Mouse (Mus musculus) forebrain, postnatal 0 days (tissue): ENCODE data around the gene Serac1. TPM values are rescaled to one million over a fixed set of nuclear protein-coding genes. Genes with fewer than 3 reads are reported as not detected.
A peak's percentile ranks its signal among the peaks of the same experiment; 100 is the strongest.

Experiments
- ATAC-seq: fragments of 200-750 bp; cut with Nextera tagmentation; 2 replicates; pipeline ENCODE4 v1.8.0; 2017; ENCODE audit warnings: mild to moderate bottlenecking, moderate library complexity
- DNase-seq: peaks from one replicate; pipeline ENCODE4 v3.0.0-alpha.2; 2015
- H3K27ac ChIP-seq: fragments of 300-500 bp; sonication (generic); 2 replicates; pipeline ENCODE4 v1.5.1; 2014; ENCODE audit warnings: low read depth, mild to moderate bottlenecking, antibody characterized with exemption, low read length, moderate library complexity, mixed read lengths
- H3K27me3 ChIP-seq: fragments of 300-500 bp; sonication (generic); 2 replicates; pipeline ENCODE4 v1.6.1; 2014; ENCODE audit warnings: mild to moderate bottlenecking, low read length, mixed read lengths; ENCODE audit not compliant: insufficient read depth
- H3K36me3 ChIP-seq: fragments of 300-500 bp; sonication (generic); 2 replicates; pipeline ENCODE4 v1.6.1; 2014; ENCODE audit warnings: mild to moderate bottlenecking, moderate library complexity; ENCODE audit not compliant: insufficient read depth
- H3K4me1 ChIP-seq: fragments of 300-500 bp; sonication (generic); 2 replicates; pipeline ENCODE4 v1.6.1; 2014; ENCODE audit warnings: antibody characterized with exemption; ENCODE audit not compliant: insufficient read depth
- H3K4me2 ChIP-seq: fragments of 300-500 bp; sonication (generic); 2 replicates; pipeline ENCODE4 v1.6.1; 2014; ENCODE audit warnings: low read depth, mild to moderate bottlenecking, moderate library complexity
- H3K4me3 ChIP-seq: fragments of 300-500 bp; sonication (generic); 2 replicates; pipeline ENCODE4 v1.5.1; 2014; ENCODE audit warnings: low read depth, low read length, mixed read lengths
- H3K9ac ChIP-seq: fragments of 300-500 bp; sonication (generic); 2 replicates; pipeline ENCODE4 v1.6.1; 2014; ENCODE audit warnings: mild to moderate bottlenecking
- H3K9me3 ChIP-seq: fragments of 300-500 bp; sonication (generic); 2 replicates; pipeline ENCODE4 v1.6.1; 2016; ENCODE audit warnings: low read length
- CTCF ChIP-seq: sonication (generic); IDR thresholded peaks from 2 replicates; pipeline ENCODE4 v1.5.1; 2016; ENCODE audit warnings: antibody characterized with exemption, control low read depth, low read depth
- WGBS: fragments of 180-500 bp; shearing (Covaris S2); extraction: QIAGEN DNeasy Blood & Tissue Kit; methylation state at CpG from one replicate; pipeline ENCODE4 v1.1.7; 2014; 5-methylcytosine and 5-hydroxymethylcytosine counted together
- polyA plus RNA-seq: library from polyadenylated mRNA; unstranded; fragments of >200 nt; fragmentation: Nextera tagmentation; extraction: Ambion mirVana; gene quantifications from 2 replicates; pipeline ENCODE4 v1.2.1, GENCODE M21; 2015
- total RNA-seq: library from RNA; depleted of rRNA; stranded (reverse); fragments of >200 nt; gene quantifications from 2 replicates; pipeline ENCODE4 v1.2.3, GENCODE M21; 2014

The Serac1 gene
- total and polyA plus RNA-seq, 2 experiments from 2014 or later = 6.2 to 14.7 TPM

DNA sequence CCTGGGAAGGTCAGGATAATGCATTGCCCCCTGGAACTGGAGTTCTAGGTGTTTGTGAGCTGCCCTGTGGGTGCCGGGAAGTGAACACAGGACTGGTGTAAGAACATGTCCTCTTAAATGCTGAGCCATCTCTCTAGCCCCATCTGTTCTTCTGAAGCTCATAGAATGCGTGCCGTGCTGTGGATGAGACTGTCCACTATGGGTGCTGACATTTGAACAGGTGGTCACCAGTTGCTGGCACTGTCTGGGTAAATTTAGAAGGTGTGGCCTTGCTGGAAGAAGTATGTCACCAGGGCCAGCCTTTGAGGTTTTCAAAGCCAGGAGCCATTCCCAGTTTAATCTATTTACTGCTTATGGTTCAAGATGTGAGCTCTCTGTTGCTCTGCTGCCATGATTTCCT, 22.7 kb upstream of the Serac1 start:
- H3K4me2 ChIP-seq = no peak overlapping the region
- no peak for DNase-seq
- H3K27ac ChIP-seq = no peak overlapping the region
- no peak for TF ChIP-seq CTCF
- no peak overlapping the region for H3K9ac ChIP-seq
- WGBS = 90% methylated on average over 3 of the region's 3 CpGs
- H3K36me3 ChIP-seq = no peaks in the 10 kb centered on the region
- no peak for ATAC-seq
- no peak overlapping the region for H3K4me3 ChIP-seq
- H3K9me3 ChIP-seq = no peaks in the 10 kb centered on the region
- H3K4me1 ChIP-seq = no peaks in the 10 kb centered on the region; the same call in 1 of the 2 replicates
- no peaks in the 10 kb centered on the region for H3K27me3 ChIP-seq

DNA sequence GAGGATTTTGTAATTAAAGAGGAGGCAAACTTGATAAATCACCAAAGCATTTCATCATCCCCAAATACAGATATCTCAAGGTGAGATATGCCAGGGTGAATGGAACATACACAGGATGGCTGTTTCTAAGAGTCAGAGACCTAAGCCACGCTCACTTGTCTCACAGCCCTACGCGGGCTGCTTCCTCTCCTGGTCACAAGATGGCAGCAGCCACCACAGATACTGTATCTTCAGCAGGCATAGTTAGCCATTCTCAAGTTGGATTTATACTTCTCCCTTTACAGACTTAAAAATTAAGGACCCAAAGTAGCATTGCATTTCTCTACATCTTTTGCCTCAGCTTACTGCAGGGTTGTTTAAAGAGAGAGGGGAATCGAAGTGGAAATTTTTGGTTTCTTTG, 18.3 kb upstream of the Serac1 start:
- 27% methylated on average over 4 of the region's 4 CpGs for WGBS
- ATAC-seq = peak; percentile 92
- H3K9me3 ChIP-seq = no peaks in the 10 kb centered on the region
- TF ChIP-seq CTCF = peak; percentile 89
- H3K4me2 ChIP-seq = no peak overlapping the region
- no peak overlapping the region for H3K27ac ChIP-seq
- H3K4me3 ChIP-seq = no peak overlapping the region
- peak; percentile 84 for DNase-seq
- no peak overlapping the region for H3K9ac ChIP-seq
- H3K36me3 ChIP-seq = no peaks in the 10 kb centered on the region
- no peaks in the 10 kb centered on the region for H3K27me3 ChIP-seq
- H3K4me1 ChIP-seq = no peaks in the 10 kb centered on the region

DNA sequence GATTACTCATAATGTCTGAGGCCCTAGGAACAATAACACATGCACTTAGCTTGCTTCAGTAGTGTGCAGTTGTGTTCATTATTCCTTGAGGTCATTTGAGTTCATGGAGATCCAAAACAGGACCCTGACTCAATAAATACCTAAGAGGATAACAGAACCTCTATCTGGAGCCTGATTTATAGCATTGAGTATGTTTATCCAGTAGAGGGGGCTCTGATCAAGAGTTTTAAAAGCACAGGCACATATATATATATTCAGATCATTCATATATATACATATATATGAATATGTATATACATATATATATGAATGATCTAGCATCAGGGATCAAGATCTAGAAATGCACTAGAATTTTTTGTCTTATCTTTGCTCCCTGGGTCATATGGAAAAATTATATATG, 16.0 kb upstream of the Serac1 start:
- ATAC-seq (no peak), DNase-seq (no peak)
- Histone ChIP-seq H3K4me3 (no peak overlapping the region), H3K27ac (no peak overlapping the region), H3K9ac (no peak overlapping the region), H3K4me1 (no peaks in the 10 kb centered on the region), H3K36me3 (no peaks in the 10 kb centered on the region), H3K9me3 (no peaks in the 10 kb centered on the region), H3K4me2 (no peak overlapping the region), H3K27me3 (no peaks in the 10 kb centered on the region)
- TF ChIP-seq CTCF = peak; percentile 33

DNA sequence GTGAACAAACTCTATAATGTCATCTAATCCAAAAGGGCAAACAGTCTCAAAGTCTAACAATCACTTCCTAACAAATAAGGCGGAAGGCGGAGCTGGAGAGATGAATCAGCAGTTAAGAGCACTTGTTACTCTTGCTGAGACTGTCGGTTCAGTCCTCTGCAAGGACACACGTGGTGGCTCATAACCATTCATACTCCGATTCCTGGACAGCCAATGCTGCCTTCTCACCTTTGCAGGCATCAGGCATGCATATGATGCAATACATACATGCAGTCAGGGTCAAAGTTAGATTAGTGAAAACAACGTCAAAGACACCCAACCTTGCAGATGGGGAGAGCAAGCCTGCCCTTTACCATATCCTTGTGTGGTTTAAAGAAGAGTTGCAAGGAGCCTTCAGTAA, 12.1 kb upstream of the Serac1 start:
- DNase-seq (no peak), ATAC-seq (no peak)
- WGBS = 92% methylated on average over 6 of the region's 6 CpGs
- no peak overlapping the region for H3K27ac ChIP-seq
- TF ChIP-seq CTCF = no peak
- H3K4me1 ChIP-seq = no peaks in the 10 kb centered on the region
- no peak overlapping the region for H3K9ac ChIP-seq
- H3K27me3 ChIP-seq = no peaks in the 10 kb centered on the region
- no peaks in the 10 kb centered on the region for H3K9me3 ChIP-seq
- no peak overlapping the region for H3K4me3 ChIP-seq
- H3K4me2 ChIP-seq = no peak overlapping the region
- peaks cover 13% of the 10 kb centered on the region for H3K36me3 ChIP-seq

DNA sequence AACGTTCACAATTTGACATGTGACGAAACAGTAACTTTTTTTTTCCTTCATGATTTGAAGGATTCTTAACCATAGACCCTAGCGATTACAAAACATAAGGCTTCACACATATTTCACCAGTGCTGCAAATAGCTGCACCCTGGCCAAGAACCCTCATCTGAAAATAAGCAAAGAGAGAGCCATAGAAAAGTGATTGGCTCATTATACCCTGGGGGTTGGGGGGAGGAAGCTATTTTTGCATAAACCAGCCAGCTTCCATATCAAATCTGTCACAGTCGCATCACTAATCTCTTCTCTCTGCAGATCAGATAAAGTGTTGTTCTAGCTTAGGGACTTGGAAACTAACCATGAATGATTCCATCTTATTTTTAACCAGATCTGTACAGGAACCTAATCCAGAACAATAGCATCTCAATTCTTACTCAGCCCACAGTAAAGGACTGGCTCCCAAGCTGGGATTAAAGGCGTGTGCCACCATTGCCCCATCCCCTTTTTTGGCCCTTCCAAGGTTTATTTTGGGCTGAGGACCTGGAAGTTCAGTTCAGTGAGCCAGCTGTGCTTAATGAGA, 3.9 kb upstream of the Serac1 start:
- no peak overlapping the region for H3K9ac ChIP-seq
- no peaks in the 10 kb centered on the region for H3K27me3 ChIP-seq
- no peak overlapping the region for H3K4me3 ChIP-seq
- no peak overlapping the region for H3K27ac ChIP-seq
- no peak for DNase-seq
- peaks cover 34% of the 10 kb centered on the region for H3K36me3 ChIP-seq
- no peak for ATAC-seq
- WGBS = 79% methylated on average over 5 of the region's 5 CpGs
- H3K9me3 ChIP-seq = no peaks in the 10 kb centered on the region
- no peak for TF ChIP-seq CTCF
- peaks cover 6% of the 10 kb centered on the region; the same call in 1 of the 2 replicates for H3K4me1 ChIP-seq
- no peak overlapping the region for H3K4me2 ChIP-seq

DNA sequence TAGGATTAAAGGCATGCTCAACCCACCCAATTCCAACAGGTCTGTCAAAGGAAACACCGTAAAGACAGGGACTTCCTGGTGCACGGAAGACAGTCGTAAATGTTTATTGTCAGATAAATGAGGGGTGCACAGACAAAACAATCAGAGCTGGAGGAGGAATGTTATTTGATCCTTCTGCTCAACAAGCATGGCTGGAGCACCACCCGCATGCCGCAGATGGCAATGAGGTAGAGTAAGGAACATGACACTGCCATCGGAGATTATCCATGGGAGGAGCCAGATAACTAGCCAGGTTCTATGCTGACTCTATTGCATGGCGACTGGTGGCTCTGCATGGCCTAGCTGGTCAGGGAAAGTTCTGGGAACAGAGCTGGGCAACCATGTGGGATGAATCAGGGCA, 6.1 kb downstream of the Serac1 start:
- no peaks in the 10 kb centered on the region for H3K27me3 ChIP-seq
- TF ChIP-seq CTCF = no peak
- no peak overlapping the region for H3K4me2 ChIP-seq
- H3K9ac ChIP-seq = no peak overlapping the region
- 0 out of 2 replicates have a peak, but pooled peaks cover under 1% of the 10 kb centered on the region for H3K4me1 ChIP-seq
- no peak overlapping the region for H3K4me3 ChIP-seq
- no peaks in the 10 kb centered on the region for H3K9me3 ChIP-seq
- H3K36me3 ChIP-seq = peaks cover 49% of the 10 kb centered on the region
- DNase-seq = no peak
- 92% methylated on average over 7 of the region's 7 CpGs for WGBS
- no peak for ATAC-seq
- no peak overlapping the region for H3K27ac ChIP-seq

DNA sequence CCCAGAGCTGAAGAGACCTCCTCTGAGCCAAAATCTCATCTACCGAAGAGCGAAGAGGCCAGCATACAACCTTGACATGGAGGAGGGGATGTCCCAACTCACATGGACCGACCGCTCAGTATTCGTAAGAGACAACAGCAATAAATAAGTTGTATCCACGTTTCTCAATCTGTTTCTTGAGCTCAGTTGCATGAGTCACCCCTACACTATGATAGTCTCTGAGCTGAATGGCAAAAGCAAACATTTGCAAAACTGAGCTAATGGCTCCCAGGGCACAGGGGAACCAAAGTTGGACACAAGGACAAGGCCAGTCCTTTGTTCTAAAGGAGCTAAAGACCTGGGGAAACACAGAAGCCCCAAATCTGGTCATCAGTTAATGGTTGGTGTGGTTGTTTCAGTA, 9.7 kb downstream of the Serac1 start:
- Histone ChIP-seq H3K4me1 (no peaks in the 10 kb centered on the region), H3K4me3 (no peak overlapping the region), H3K27ac (no peak overlapping the region), H3K9me3 (no peaks in the 10 kb centered on the region), H3K36me3 (peaks cover 67% of the 10 kb centered on the region), H3K9ac (no peak overlapping the region), H3K27me3 (no peaks in the 10 kb centered on the region), H3K4me2 (no peak overlapping the region)
- WGBS = 95% methylated on average over 6 of the region's 6 CpGs
- no peak for TF ChIP-seq CTCF
- DNase-seq (no peak), ATAC-seq (no peak)

DNA sequence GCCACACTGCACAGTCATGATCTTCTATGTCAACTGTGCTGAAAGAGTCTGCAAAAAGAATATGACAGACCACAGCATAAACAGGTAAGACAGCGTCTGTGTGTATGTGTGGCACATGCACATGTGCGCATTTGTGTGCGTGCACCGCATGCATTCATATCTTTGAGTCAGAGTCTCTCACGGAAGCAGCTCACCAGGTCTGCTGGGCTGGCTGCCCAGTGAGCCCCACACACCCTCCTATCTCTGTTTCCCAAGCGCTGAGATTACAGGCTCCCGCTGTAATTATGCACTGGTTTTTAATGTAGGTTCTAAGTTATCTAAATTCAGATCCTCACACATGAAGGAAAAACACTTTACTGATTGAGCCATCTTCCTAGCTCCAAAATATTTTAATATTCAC, 11.9 kb downstream of the Serac1 start:
- H3K4me1 ChIP-seq = no peaks in the 10 kb centered on the region
- no peak overlapping the region for H3K9ac ChIP-seq
- no peaks in the 10 kb centered on the region for H3K27me3 ChIP-seq
- H3K36me3 ChIP-seq = peaks cover 70% of the 10 kb centered on the region
- WGBS = 92% methylated on average over 7 of the region's 7 CpGs
- ATAC-seq (no peak), DNase-seq (no peak)
- no peak overlapping the region for H3K4me2 ChIP-seq
- no peaks in the 10 kb centered on the region for H3K9me3 ChIP-seq
- H3K4me3 ChIP-seq = no peak overlapping the region
- no peak for TF ChIP-seq CTCF
- no peak overlapping the region for H3K27ac ChIP-seq
